Mouse (Mus musculus): ENCODE data around the gene Bptf.

DNA sequence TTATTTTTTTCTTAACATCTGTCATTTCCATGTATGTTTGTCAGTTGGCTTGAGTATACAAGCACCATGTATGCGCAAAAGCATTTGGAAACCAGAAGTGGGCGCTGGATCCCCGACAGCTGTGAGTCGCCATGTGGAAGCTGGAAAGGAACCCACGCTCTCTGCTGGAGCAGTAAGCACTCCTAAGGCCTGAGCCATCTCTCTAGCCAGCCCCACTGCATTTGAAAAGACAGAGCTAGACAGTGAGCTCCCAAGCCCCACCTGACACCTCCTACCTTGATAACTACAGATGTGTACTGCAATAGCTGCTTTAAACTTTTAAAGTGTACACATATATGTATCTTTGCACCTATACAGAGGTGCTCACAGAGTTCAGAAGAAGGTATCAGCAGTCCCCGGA, 74.5 kb downstream of the Bptf start:
- no peak for TF ChIP-seq POLR2A (IDR thresholded peaks at IDR 0.05; ENCODE audit: insufficient read length, low read depth)
- TF ChIP-seq MYOG (IDR thresholded peaks at IDR 0.05; ENCODE audit: control insufficient read depth in 1 of 3, insufficient read depth in 1 of 3, insufficient read length in 2 of 3, low read depth in 2 of 3) = no peak
- TF ChIP-seq SRF (IDR thresholded peaks at IDR 0.05; ENCODE audit: control insufficient read depth, insufficient read length, low read depth) = no peak
- TF ChIP-seq REST (IDR thresholded peaks at IDR 0.05; ENCODE audit: insufficient read depth, insufficient read length) = no peak
- TF ChIP-seq TCF3 (IDR thresholded peaks at IDR 0.05; ENCODE audit: insufficient read length, low read depth) = no peak
- no peak for TF ChIP-seq TCF12 (IDR thresholded peaks at IDR 0.05; ENCODE audit: insufficient read depth, poor library complexity, severe bottlenecking)

Data from myocyte (in vitro differentiated cells).